Mouse (Mus musculus) kidney, postnatal 14 days (tissue): Measurements from ENCODE around the gene Pgm3.
A peak's percentile ranks its signal among the peaks of the same experiment; 100 is the strongest.
"Not testable (repeated sequence)": the region's sequence is repeated elsewhere in the genome, so short reads cannot be mapped to it uniquely, and the experiment has no call there.

Experiments
- DNase-seq: peaks from one replicate; pipeline ENCODE4 v3.0.0; 2022; ENCODE audit warnings: mixed read lengths

The Pgm3 gene

GRCm38 (mm10) chr9:86571540-86572135 lies at the start of gene Pgm3, which contains the start of gene Rwdd2a:
TSS of gene Pgm3 (minus strand) at chr9:86571842.
TSS of gene Rwdd2a (plus strand) at chr9:86571991.
- DNase-seq: peak; percentile 98

GRCm38 (mm10) chr9:86619341-86620139 lies 47.9 kb upstream of the Pgm3 start:
- DNase-seq: no peak

GRCm38 (mm10) chr9:86617837-86618492 lies 46.3 kb upstream of the Pgm3 start:
- no peak for DNase-seq

GRCm38 (mm10) chr9:86615765-86616164 lies 44.1 kb upstream of the Pgm3 start:
- no peak for DNase-seq

GRCm38 (mm10) chr9:86612091-86612490 lies 40.4 kb upstream of the Pgm3 start:
- no peak for DNase-seq

GRCm38 (mm10) chr9:86605776-86606175 lies 34.1 kb upstream of the Pgm3 start:
- no peak for DNase-seq

- DNase-seq: no peak
Measured at GRCm38 (mm10) chr9:86599723-86600303, 28.2 kb upstream of the Pgm3 start.

GRCm38 (mm10) chr9:86596983-86597382 lies 25.3 kb upstream of the Pgm3 start:
- not testable (repeated sequence) for DNase-seq

- DNase-seq: not testable (repeated sequence)
Measured at GRCm38 (mm10) chr9:86594357-86594767, 22.7 kb upstream of the Pgm3 start.

- DNase-seq: no peak
Measured at GRCm38 (mm10) chr9:86592676-86593668, 21.3 kb upstream of the Pgm3 start.

GRCm38 (mm10) chr9:86587019-86587795 lies 15.6 kb upstream of the Pgm3 start:
- DNase-seq: no peak

GRCm38 (mm10) chr9:86583740-86584139 lies 12.1 kb upstream of the Pgm3 start:
- DNase-seq: peak; percentile 77

GRCm38 (mm10) chr9:86579657-86580056 lies 8.0 kb upstream of the Pgm3 start:
- DNase-seq: no peak

GRCm38 (mm10) chr9:86575178-86575577 lies 3.5 kb upstream of the Pgm3 start:
- no peak for DNase-seq

GRCm38 (mm10) chr9:86573616-86574303 lies 2.1 kb upstream of the Pgm3 start:
- no peak for DNase-seq

- peak; percentile 85 for DNase-seq
Measured at GRCm38 (mm10) chr9:86572636-86573291, 1.1 kb upstream of the Pgm3 start.

- no peak for DNase-seq
Measured at GRCm38 (mm10) chr9:86572196-86572595, 554 bp upstream of the Pgm3 start.

- DNase-seq: no peak
Measured at GRCm38 (mm10) chr9:86570946-86571345, 696 bp downstream of the Pgm3 start.

- peak; percentile 27 for DNase-seq
Measured at GRCm38 (mm10) chr9:86570261-86570890, 1.3 kb downstream of the Pgm3 start.
